Mouse (Mus musculus): ENCODE data around the gene Rpap3.

The Rpap3 gene

DNA sequence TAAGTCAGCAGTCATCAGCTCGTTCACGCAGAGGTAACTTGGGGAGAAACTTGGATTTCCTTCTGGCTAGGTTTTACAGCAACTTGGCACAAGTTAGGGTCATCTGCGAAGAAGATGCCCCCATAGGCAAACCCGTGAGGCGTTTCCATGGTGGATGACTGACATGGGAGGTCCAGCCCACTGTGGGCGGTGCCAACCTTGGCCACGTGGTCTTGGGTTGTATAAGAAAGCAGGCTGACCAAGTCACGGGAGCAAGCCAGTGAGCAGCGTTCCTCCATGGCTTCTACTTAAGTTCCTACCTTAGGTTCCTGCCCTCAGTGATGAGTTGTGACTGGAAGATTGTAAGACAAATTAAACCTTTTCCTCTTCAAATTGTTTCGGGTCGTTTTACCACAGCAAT lies 26.4 kb upstream of the Rpap3 start:
- in situ Hi-C loops (cut with MboI, MseI) = no loop called here

DNA sequence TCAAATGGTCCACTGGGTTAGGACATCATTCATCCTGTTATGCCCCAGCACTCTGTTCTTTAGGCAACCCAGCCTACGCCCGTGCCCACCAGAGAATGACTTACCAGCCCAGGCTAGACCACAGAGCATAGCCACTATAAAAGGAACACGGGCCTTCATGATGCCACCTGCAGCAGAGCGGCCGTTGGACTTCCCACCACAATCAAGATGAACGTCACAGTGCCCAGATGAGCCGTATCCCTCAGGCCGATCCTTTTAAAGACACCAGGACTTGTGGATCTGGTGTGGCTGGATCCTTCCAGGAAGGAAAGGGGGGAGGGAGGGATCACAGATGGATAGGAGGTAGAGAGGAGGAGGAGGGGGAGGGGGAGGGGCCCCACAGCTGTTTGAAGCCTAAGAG lies 25.5 kb upstream of the Rpap3 start, which contains the start of gene Endou:
Gene Endou, minus strand, starts transcription at position 229 of the 400 bp plus-strand sequence.
- in situ Hi-C loops (cut with MboI, MseI) = no loop called here

DNA sequence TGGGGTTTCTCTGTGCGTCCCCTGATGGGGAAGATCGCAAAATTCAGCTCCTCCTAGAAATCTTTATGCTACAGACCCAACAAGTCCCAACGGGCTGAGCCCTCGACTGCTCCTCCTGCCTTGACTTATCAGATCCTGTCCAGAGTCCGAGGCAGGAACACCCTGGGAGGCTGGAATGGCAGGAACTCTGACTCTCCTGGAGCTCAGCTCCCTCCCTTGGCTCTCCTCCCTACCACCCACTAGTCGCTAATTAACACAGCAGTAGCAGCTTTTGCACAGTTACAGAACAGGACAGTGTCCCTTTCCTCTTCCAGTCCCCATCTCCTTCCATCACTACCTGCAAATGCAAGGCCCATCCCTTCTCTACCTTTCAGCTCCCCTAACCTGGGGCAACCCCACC lies 24.7 kb upstream of the Rpap3 start:
- in situ Hi-C loops (cut with MboI, MseI) = no loop called here

DNA sequence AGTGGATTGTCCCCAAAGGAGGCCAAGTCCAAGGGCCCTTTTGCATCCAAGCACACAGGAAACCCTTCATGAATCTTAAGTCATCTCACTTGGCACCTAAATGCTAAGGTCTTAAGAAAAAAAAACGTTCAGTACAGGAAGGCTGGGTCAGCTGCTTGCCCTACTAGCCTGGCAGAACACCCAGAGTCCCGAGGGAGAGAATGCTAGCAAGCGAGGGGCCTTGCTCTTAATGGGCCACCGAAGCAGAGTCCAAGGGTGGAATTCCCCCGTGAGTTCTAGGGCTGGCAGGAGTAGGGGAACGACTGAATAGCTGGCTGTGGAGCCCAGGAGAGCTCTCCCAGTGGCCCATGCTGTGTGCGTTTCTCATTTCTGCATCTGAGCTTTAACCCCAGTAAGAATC lies 23.2 kb upstream of the Rpap3 start:
- in situ Hi-C loops (cut with MboI, MseI) = no loop called here

DNA sequence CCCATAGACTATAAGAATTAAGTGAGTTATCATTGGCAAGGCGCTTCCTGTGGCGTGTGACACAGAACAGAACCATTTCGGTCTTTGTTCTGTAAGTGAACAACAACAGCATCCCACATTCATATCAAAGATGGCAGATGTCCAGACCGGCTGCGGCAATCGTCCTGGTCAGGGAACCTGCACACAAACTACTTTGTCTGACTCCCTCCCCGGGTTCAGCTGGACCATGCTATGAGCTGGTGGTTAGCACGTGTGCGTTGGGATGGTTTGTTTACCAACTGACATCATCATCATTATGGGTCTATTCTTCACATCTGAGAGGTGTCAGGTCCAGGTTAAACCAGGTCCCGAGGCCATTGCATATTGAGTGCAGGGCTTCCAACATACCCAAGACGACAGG lies 22.8 kb upstream of the Rpap3 start:
- in situ Hi-C loops (cut with MboI, MseI) = no loop called here

DNA sequence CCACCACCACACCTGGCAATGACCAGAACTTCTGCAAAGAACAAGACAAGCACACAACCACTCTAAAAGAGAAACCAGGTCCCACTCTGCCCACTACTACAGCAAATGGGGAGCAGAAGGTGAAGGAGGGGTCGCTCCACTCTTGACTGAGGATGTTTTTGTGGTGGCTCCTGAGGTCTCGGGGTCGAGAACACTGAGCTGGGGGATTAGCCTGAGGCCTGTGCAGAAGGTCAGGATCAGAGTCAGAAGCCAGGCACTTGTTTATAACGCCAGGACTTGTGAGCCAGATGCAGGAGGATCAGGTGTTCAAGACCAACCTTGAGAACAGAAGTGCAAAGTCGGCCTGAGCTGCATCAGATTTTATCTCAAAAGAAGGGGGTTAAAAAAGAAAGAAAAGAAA lies 21.9 kb upstream of the Rpap3 start:
- in situ Hi-C loops (cut with MboI, MseI) = no loop called here

DNA sequence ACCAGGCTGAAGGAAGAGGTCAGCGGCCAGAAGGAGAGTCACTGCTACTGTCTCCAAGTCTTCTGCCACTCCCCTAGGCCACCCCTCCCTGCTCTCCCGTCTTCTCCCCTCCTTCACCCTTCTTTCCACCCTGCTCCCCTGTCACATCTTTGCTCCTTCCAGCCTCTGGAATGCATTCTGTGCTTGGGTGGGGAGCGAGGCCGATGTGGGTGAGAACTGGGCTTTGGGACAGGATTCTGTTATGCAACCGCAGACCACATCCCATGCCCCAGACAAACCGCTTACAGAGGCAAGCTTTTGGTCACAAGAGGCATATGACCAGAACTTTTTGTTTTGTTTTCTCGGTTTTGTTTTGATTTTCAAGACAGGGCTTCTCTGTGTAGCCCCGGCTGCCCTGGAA lies 21.4 kb upstream of the Rpap3 start:
- in situ Hi-C loops (cut with MboI, MseI) = no loop called here

DNA sequence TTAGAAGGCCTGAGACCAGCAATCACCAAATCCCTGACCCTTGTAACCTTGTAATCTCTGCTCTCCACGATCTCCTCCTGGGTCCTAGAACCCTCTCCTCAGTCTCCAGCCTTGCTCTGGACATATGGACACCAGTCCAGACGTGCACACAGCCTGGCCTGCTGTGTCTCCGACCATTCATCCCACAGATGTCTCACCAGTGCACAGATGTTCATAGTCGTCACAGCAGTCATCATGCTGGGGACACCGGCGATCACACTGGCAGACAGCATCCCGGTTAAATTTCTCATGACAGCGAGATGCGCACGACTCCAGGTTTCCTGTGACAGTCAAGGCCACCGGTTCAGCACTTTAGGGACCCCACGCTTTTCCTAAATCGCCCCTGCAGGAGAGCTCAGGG lies 20.7 kb upstream of the Rpap3 start:
- in situ Hi-C loops (cut with MboI, MseI) = no loop called here

DNA sequence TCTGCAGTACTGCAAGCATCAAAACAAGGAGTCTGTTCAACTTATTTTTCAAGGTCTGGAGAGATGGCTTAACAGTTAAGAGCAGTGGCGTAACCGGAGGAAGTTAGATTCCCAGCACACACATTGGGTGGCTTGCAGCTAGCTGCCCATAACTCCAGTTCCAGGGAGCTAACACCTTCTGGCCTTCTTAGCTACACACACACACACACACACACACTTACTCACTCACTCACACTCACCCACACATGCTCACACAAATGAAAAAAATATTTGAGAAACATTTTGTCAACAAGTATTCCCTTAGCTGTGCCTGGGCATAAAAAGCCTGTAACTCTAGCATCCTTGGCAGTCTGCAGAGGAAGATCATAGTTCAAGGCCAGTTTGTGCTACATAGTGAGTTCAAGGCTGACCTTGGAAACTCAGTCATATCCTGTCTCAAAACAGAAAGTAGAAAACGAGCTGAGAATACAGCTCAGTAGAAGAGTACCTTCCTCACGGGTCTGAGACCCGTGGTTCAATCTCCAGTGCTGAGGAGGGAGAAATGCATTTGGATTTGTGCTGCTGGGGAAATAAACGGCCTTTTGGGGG lies 19.7 kb upstream of the Rpap3 start:
- in situ Hi-C loops (cut with MboI, MseI) = no loop called here

DNA sequence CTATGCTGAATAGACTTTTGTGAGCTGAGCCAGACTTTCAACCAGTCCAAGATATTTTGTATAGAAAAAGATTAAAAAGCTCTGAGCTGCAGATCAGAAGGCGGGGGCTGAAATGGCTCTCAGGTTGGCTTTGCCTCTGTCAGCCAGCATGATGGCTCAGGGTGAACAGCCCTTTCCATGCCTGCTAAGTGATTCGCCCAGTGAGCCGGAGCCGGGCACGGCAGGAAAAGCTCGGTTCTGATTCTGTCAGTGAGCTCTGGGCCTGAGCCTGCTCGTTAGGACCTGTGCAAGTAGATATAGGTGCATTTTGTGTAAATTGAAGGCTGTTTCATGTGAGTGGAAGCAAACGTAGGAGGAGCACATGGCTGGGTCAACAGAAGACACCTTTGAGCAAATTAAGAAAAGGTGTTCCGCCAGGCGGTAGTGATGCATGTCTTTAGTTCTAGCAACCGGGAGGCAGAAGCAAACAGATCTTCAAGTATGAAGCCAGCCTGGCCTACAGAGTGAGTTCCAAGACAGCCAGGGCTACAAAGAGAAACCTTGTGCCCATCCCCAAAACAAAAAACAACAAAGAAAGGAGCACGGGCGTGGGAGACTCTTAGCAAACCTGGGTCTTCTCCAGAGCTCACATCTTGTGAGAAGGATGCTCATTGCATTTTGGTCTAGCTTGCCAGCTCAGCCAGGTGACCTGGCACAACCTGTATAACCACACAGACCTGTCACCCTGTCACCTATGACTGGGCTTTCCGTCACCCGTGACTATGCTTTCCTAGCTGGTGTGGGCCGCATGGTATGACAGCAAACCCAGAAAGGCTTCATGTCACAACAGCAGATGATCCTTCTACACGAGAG lies 18.9 kb upstream of the Rpap3 start:
- in situ Hi-C loops (cut with MboI, MseI) = no loop called here

DNA sequence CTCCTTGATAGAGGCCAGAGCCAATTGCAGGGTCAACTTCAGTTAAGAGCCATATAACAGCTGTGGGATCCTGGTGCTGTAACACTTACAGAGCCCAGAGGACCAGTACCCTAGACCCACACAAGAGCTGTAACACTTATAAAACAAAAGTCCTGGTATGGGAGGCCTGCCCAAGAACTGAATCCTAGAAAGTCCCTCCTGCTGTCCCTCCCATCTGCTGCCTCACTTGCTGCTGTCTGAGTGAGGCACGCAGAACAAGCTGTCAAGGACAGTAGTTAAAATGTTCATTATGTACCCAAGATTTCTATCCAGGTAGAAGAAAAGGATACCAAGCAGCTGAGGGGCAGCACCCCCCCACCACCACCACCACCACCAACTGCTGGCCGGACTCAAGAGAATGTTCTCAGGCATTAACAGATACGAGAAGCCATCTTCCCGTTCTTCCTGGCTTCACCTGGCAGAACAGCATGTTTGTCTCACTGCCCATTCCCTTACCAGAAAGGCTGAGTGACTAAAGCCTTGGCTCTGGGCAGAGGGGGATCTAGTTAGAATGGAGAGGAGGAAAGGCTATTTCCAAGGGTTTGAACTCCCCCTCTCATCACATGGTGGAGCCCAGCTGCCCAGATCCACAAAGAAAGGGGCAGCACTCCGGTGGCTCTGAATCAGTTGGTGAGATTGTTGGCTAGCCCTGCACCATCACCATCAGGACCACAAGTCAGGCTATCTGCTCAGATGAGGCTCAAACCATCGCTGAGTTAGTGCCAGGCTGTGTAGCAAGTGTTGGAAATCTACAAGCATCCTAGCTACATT lies 18.1 kb upstream of the Rpap3 start:
- in situ Hi-C loops (cut with MboI, MseI) = no loop called here

DNA sequence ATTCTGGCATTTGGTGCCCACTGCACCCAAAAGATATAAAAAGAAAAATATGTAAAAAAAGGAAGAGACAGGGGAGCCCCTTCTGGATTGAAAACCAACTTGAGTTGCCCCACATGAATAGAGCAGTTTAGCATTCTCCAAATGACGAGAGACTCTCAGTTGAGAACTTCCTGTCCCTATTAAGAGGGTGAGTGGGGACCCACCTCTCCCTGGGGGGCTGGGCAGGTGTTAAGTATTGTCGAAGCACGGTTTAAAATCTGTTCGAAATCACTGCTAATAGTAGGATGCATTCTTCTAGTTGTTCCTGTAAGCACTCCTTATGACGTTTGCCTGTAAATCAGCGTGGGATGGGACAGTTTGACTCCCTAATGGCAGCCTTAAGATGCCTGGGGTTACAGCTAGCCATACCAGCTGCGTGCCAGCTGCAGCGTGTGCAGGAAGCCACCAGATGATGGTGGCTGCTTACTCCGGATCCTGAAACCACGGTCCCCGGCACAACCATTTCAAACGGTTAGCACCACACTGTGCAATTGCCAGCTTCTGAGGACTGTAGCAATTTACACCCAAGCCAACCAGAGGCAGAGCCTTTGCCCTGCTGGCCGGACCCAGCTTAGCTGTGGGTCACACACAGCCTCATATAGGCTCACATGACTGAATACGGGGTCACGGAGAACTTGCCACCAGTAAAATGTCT lies 15.5 kb upstream of the Rpap3 start:
- in situ Hi-C loops (cut with MboI, MseI) = no loop called here

DNA sequence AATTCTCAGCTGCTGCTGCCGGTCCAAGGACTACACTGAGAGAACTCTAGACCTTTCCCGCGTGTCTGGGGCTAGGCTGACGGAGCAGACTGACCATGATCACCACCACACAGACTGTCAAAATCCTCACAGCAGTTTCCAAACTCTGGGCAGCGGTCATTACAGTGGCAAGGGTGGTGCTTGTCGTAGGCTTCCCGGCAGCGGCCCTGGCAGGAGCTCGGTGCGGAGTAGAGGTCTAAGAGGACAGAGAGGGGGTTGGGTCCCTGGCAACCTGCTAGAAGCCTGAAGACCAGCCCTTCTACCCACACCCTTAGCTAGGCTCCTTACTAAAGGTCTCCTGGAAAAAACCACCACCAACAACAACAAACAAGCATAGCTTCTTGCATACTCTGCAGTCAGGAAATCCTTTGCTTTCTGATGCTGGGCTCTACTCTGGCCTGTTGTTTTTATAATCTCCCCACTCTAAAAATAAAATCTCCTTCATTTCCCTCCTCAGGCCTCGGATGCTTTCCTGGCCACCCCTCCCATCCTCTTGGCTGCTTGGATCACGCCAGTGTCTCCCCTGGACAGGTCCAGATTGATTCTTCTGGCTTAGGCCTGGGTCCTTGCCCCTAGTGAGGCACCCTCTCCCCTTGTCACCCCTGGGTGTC lies 14.5 kb upstream of the Rpap3 start:
- in situ Hi-C loops (cut with MboI, MseI) = no loop called here

DNA sequence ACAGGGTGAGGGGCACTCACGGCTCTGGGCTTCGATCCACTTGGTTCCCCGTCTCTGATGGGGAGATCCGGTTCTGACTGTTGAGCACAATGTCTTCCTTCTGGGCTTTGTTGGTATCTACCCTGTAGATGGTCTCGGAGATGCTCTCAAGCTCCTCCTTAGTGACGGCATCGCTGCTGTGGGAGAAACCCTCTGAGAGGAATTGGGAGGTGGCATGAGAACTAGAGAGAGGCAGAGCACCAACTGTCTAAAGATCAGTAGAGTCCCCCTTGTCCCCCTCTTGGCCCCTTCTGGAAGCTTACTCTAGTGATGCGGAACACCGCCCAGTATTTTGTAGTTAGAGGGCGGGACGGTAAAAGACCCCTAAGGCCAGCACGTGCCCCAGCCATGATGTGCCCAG lies 13.9 kb upstream of the Rpap3 start:
- in situ Hi-C loops (cut with MboI, MseI) = loop anchor here (10.0 kb wide), 1 partner anchor 135 kb away; no protein-coding TSS in a partner anchor

DNA sequence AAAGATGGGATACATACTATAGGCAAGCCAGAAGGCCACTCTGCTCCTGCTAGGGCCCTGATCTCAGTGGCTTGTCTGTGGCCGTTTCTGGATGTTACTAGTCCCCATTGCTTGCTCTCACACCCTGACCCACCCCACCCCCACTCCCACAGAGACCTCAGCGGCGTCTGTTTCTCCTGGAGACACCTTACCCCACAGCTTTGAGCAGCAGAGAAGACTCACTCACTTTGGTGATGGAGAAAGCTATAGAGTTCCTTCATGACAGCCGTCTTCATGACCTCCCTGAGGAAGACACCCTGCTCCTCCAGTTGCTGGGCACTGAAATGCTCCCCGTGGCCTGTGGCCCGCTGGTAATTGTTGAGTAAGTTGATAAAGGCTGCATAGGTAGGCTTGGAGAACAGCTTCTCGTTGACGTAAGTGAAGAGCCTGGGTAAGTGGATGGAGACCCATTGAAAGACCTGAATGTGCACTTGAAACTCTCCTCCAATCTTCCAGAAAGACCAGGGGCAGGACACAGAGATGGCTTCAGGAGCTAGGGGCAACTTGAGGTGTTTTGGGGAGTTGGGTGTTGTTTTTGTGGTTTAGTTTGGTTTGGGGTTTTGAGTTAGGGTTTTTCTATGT lies 13.0 kb upstream of the Rpap3 start:
- in situ Hi-C loops (cut with MboI, MseI) = loop anchor here (10.0 kb wide), 1 partner anchor 136 kb away; no protein-coding TSS in a partner anchor

DNA sequence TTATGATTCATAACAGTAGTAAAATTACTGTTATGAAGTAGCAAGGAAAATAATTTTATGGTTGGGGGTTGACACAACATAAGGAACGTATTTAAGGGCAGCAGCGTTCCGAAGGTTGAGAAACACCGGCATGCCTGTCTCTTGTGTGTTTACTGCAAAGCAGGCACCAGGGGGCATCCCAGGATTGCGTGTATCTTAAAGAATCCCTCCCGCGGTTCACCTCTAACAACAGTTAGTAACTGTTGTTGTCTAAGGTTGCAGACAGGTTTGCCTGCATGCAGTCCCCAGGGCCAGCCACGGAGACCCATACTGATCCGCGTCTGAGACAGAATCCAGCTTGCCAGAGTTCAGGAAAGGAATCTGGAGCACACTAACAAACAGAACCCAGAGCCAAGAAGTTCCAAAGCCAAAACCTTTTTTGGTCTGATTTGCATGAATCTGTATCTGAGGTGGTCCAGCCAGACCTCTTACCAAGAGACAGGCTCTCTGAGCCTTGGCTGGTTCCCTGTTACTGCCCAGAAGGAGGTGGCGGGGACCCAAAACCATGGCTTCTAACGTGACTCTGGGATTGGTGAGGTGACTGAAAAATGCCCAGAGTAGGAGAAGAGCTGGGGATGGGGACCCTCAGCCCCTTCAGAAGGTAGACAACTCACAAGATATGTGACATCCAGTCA lies 12.4 kb upstream of the Rpap3 start:
- in situ Hi-C loops (cut with MboI, MseI) = loop anchor here (10.0 kb wide), 1 partner anchor 137 kb away; no protein-coding TSS in a partner anchor

DNA sequence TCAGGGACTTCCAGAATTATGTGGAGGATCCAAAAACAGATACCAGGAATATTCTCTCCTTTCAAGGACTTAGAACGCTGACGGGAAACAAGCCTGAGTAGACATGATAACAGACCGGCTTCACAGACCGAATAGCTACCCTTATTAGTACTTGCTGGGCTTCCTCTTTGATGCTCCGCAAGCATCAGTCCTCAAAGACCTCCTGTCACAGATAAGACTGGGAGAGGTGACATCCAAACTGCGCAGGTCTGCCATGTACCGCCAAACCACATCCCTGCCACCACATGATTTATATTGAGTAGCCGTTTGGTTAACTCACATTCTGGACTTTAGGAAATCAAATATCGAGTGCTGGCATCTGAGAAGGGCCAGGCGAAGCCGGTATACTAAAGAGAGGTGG lies 11.2 kb upstream of the Rpap3 start:
- in situ Hi-C loops (cut with MboI, MseI) = loop anchor here (10.0 kb wide), 1 partner anchor 138 kb away; no protein-coding TSS in a partner anchor

DNA sequence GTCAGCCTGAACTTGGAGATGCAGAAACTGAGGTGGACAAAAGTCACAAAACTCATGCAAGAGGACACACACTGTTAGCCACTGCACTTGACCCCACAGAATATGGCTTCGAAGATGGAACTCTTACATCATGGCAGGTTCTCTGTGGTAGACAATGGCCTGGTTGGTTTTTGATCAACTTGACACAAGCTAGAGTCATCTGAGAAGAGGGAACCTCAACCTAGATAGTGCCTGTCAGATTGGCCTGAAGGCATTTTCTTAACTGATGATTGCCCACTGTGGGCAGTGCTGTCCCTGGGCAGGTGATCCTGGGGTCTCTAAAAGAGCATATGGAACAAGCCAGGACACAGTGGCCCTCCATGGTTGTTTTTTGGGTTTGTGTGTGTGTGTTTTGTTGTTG lies 10.1 kb upstream of the Rpap3 start:
- in situ Hi-C loops (cut with MboI, MseI) = loop anchor here (10.0 kb wide), 1 partner anchor 139 kb away; no protein-coding TSS in a partner anchor

DNA sequence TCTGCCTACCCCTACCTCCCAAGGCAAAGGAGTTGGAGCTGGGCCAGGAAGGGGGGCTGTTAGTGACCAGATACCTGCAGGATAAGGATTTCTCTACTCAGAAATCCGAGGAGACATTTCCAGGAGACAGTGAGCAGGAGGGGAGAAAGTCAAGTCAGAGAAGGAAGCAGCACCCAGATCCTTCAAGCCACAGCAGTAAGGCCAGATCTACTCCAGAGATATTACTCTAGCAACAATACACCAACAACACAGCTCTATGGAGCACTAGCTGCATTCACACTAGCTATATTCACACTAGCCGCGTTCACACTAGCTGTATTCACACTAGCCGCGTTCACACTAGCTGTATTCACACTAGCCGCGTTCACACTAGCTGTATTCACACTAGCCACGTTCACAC lies 9.5 kb upstream of the Rpap3 start:
- in situ Hi-C loops (cut with MboI, MseI) = loop anchor here (10.0 kb wide), 1 partner anchor 140 kb away; no protein-coding TSS in a partner anchor

DNA sequence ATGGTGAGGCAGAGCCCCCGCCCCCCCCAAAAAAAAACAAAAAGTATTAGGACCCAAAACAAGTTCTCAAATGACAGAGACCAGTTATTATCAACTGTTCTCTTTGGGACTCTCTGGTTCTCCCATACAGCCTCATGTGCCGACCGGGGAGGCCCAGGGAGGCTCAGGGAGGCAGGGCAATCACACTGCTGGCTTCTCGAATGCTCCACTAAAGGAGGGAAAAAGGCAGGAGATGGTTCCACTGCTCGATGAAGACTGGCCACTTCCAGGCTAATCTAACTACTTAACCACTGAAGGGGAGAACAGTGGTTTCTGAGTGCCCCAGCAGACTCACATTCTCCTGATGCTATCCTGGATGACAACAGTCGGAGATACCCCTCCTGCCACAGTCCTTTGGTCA lies 6.9 kb upstream of the Rpap3 start:
- in situ Hi-C loops (cut with MboI, MseI) = loop anchor here (5.0 to 10.0 kb wide), 3 partner anchors 45 to 142 kb away; no protein-coding TSS in a partner anchor
